Mouse (Mus musculus) yolk sac, embryonic 10.5 days (tissue): Measurements from ENCODE around the gene Arhgef2.
A peak's percentile ranks its signal among the peaks of the same experiment; 100 is the strongest.

Source experiments
- DNase-seq: peaks from one replicate; pipeline ENCODE4 v3.0.0-alpha.2; 2017; ENCODE audit warnings: low spot score

Arhgef2 gene

DNA sequence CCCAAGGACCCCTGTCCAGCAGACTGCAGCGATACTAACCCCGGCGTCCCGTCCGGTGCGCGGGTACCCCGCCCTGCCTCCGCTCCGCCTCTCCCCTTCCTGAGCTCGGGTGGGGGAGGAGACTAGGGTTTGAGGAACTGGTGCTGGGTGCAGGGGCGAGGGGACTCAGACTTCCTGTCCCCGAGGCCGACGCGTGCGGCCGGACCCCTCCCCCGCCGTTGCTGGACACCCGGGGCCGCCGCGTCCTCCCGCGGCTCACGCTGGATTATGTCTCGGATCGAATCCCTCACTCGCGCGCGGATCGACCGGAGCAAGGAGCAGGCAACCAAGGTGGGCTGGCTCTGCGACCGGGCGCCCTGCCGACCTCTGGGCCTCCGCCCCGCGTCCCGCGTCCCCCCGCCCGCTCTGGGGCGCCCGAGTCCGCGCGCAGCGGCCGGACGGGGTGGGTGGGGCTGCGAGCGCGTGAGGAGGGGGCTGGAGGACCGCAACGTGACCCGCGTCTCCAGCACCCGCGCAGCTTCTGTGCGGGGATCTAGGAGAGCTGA, 15.3 kb downstream of the Arhgef2 start:
- DNase-seq = peak; percentile 89

DNA sequence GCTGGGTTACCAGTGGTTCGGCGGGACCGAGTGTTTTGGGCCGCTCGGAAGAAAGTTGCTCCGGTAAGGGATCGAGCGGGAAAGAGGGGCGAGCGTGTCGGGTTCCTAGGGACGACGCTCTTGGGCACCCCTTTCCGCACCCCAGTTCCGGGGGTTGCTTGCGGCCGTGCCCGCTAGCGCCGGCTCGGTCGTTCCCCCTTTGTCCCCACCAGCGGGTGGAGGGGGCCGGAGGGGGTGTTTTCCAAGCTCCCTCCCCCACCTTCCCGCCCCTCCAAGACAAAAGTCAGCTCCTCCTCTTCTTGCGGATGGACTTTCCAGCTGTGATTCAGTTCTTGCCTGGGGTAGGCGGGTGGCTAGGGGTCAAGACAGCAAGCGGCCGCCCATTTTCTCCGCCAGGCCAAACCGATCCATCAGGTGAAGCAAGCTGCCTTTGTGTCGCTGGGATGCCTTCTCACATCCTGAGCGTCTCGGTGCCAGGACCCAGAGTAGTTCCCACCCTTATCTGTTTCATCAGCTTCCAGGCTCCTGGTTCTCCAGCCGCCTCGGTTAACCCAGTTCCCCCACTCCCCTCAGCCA, 15.9 kb downstream of the Arhgef2 start:
- peak; percentile 82 for DNase-seq

DNA sequence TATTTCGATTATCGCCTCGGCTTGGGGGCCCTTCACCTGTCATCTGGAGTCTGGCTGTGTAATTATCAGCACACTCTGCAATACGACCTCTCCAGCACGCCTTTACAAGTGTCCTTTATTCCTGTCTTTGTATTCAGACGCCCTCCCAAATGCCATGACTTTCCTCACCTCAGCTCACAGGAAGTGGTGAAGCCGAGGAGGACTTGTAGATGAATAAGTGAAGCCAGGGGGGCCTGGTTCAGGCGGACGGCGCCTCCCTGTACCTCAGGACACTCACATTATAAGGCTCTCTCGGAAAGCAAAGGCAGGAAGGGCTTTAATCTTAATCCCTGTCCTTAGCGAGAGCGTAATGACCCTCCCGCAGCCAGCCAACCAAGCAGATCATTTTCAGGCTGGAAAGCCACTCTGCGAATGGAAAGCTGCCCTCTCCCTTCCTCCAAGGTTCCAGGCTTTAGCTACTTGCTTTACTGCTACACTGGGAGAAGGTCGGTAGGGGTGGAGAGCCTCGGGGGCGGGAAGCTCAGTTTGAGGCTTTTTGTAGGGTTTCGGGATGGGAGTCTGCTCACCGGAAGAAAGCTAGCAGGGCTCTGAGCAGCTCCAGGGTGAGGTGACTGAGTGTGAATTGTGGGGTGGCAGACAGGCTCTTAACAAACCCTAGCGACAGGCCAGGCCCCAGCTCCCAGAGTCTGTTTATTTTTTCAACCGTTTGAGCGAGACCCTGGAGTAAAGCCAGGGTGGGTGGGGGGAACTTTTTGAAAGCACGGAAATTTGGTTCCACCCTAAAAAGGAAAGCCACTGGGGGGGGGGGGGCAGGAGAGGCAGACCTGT, 16.6 kb downstream of the Arhgef2 start:
- peak; percentile 57 for DNase-seq

DNA sequence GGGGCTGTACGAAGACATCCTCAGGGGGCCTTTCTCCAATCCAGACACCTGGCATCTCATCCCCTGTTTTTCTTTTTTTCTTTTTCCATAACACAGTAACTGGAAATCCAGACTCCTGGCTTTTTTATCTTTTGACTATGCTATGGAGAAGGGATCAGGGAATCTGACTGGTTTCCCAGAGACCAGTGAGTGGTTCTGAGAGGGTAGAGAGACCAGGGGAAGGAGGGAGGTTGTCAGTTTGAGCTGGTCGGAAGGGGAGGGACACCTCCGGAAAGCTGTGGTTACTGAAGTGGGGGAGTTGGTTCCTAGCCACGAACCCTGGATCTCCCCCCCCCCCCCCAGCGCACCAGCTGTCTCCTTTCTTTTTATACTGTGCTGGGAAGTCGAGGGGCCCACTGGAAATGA, 17.2 kb downstream of the Arhgef2 start:
- DNase-seq = peak; percentile 50

DNA sequence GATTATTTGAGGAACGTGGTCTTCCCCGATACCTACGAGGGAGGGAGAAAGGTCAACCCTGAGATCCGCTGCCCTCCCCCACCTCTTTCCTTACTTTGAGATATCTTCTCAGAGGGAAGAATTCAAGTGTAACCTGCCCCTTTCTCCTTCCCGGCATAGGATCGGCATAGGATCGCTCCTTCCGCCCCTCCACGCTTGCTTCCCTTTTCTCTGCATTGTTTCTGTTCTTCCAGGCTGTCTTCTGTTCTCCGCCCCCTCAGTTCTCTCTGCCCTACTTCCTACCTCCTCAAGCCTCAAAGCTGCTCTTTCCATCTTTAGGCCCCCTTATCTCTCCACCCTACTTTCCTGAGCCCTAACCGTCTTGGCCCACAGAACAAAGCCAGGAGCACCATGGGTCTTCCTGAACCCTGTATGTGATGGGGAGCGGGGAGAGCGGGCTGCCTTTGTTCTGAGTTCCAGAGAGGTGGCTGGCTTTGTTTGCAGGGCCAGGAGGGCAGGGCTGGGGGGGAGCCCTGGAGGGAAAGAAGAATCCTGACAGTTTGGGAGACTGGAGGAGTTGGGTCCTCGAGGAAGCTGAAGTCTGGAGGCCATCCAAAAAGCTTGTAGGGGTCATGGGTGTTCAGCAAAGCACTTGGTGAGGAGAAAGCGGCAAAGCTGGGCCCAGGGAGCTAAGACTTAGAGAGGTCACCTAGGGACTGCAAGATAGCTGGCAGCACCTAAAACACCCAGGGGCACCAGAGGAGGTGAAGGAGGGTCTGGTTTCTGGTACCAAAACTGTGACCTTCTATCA, 17.8 kb downstream of the Arhgef2 start:
- DNase-seq = no peak

DNA sequence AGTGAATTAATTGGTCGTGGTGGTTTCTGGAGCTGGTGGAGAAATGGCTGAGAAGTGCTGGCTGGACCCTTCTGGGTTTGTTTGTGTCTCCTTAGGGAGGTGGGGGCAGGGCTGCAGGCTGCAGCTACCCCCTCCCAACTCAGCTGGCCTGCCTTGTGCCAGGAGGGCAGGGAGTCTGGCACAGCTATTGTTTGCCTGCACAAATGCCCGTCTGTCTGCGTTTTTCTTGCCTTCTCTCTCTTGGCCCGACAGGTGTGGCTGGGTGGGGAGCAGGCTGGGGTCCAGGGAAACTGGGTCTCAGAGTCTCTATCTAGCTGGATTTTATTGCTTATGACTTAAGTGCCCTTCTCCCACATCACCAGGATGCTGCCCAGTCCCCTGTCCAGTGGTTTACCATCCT, 18.6 kb downstream of the Arhgef2 start:
- DNase-seq = no peak

DNA sequence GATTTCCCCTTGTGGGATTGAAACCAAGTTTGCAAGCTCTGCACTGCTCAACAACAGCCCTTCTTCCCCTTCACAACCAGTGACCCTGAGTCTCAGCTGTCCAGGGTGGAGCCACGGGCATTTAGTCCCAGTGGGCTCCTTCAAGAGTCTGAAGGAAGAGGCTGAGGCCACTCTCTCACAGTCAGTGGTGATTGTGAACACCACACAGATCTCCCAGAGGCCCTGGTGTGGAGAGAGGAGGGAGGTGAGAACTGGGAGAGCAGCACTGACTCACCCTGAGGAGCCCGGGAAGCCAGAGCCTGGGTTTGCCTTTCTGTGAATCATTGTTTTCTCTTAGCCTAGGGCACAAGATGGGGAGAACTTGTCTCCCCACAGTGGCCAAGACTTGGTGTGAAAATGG, 19.2 kb downstream of the Arhgef2 start:
- no peak for DNase-seq

DNA sequence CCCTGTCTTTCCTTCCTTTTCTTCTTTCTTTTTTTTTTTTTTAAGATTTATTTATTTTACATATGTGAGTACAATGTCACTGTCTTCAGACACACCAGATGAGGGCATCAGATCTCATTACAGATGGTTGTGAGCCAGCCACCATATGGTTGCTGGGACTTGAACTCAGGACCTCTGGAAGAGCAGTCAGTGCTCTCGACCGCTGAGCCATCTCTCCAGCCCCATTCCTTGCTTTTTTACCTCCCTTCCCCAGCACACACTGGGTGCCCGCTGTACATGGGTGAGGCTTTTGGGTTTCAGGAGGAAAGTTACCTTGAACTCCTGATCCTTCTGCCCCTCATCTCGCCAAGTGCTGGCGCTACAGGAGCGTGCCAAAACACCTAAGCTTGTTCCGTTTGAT, 19.8 kb downstream of the Arhgef2 start:
- no peak for DNase-seq

DNA sequence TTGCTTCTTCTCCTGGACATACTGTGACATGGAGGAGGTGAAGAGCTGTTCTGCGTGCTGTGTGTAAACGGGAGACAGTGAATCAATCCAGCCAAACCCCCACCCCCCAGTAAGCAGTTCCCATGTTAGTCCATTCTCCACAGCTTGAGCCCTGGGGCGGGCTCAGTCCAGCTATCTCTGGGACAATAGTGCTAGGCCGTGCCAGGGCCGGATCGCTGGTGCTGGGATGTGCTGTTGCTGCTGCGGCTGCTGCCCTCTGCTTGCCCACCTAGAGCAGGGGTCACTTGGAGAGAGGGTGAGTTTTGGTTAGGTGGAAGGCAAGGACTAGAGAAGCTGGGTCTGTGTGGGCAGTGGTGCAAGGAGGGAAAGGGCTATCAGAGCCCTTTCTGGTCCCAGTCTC, 20.6 kb downstream of the Arhgef2 start:
- no peak for DNase-seq

DNA sequence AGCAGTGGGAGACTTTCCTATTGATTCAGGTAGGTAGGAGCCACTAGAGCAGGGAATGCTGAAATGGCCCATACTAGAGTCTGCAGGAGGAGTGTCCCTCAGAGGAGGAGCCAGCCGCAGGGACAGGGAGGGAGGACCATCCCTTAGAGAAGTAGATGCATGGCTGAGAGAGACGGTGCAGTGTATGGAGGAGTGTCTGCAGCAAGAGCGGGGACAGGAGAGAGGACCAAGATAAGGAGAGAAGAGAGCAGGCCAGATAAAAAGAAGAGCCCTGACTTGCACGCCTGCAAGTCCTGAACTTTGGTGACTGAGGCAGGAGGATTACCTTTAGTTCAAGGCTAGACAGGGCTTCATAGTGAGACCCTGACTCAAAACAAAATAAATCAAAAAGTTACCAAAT, 21.3 kb downstream of the Arhgef2 start:
- no peak for DNase-seq

DNA sequence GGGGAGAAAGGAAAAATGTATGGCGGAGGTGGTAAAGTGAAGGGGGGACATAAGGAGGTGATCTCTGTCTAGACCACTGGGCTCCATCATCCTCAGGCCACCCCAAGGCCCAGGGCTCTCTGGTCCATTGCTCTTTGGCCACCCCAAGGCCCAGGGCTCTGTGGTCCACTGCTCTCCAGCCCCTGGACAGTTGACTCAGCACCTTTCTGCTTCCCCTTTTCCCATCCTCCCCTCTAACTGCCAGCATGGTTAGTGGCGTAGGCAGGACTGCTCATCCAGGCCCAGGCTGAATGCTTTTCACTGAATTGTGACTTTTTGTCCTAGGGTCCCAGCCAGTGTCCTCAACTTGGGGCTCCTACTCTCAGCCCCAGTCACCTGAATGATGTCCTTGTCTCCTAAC, 21.8 kb downstream of the Arhgef2 start:
- DNase-seq = no peak

DNA sequence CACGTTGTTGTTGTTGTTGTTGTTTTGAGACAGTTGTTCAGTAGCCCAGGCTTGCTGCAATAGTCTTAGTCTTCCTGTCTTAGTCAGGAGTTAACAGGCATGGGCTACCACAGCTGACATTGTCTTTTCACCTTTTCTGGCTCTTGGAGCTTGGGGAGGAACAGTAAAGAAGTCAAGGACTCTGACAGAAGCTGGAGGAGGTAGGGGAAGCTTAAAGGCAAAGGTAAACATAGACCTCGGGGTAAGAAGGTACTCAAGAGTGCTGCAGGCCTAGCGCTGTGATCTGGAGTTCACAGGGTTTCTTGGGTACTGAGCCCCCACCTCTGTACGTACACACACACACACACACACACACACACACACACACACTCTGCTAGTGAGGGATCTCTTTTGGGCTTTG, 23.0 kb downstream of the Arhgef2 start:
- no peak for DNase-seq

DNA sequence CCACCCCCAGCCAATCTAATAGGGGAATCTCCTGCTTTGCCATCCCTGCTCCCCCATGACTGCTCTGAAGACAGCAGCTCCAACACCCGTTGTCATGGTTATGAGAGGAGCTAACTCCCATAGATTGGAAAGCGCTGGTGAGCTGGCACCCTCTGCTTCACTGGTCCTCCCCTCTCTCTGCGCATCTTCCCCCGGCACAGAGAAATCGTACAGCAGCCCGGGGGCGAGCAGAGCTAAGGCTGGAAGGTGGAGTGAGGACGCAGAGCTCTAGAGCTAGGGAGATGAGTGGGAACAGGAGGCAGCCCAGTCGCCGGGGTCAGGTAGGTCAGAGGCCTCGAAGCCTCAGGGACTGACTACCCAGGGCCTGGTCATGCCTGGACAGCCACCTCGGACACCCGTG, 23.5 kb downstream of the Arhgef2 start:
- no peak for DNase-seq

DNA sequence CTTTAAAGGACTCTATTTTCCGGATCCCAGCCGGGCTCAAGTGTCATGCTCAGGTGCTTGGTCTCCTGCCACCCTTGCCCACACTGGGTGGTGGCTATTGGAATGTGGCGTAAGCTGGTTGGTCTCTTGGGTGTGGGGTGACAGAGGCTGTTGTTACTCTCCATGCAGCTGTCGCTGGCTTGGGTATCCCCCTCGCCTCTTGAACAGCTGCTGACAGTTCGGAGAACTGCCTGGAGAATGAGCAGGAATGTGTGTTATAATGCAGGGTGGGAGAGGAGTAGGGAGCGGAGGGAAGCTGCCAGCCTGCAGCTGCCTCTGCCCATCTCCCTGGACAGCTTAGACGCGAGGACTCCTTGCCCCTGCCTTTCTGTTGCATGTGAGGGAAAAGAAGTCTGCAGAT, 24.3 kb downstream of the Arhgef2 start:
- DNase-seq = no peak

DNA sequence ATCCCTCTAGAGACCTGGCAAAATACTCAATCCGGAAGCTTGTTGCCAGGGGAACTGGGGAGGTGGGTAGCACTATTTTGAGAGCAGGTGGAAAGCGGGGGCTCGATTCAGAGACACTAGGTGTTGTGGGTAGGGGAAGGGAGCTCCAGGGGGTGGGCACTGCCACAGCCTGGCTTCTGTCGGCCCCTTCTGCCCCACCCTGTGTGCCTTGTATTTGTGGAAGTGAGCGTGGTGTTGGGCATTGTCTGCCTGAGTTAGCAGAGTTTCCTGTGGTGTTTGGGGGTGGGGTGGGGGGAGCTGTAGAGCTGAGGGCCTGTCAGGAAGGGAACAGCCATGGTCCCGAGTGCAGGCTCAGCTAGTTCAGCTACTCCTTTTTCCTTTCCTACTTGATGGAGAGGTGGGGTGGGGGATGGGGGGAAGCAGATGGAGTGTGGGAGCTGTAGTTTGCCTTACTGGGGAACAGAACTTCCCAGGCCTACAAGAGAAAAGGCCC, 25.1 kb downstream of the Arhgef2 start:
- no peak for DNase-seq

DNA sequence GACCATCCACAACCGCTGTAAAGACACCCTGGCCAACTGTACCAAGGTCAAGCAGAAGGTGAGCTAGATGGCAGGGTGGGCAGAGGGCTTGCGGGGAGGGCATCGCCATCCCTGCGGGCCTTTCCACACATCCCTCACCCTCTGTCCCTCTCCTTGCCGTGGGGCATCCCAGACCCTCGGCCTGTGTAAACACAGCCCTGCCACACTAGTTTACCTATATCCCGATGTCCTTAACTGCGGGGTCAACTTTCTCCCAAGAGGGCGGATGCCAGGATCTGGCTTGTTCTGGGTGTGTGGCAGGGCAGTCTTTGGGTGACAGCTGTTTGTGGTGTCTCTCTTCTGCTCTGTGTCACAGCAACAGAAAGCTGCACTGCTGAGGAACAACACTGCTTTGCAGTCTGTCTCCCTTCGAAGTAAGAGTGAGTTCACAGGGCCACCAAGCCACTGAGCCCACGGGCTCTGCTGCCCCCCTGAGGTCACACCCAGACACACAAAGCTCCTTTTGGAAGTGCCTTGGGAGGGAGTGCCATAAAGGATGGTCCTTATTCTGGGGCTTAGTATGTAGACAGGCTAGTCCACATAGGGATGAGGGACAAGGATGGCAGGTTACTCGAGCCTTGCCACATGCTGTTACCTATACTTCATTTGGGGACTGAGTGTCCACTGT, 26.3 kb downstream of the Arhgef2 start:
- DNase-seq = no peak

DNA sequence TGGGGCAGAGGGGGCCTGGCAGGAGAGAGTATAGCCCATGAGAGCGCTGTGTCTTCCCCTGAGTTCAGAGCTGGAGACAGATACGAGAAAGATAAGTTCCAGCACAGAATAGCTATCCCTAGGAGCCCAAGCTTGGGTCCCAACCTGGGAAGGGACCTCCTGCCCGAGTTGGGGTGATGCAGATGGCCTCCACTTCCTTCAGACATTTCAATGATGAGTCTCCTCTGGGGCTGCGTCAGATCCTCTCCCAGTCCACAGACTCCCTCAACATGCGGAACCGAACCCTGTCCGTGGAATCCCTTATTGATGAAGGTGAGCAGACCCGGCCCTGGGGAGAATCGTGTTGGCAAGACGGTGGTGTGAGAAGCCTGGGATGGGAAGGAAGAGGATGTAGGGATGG, 27.3 kb downstream of the Arhgef2 start:
- no peak for DNase-seq

DNA sequence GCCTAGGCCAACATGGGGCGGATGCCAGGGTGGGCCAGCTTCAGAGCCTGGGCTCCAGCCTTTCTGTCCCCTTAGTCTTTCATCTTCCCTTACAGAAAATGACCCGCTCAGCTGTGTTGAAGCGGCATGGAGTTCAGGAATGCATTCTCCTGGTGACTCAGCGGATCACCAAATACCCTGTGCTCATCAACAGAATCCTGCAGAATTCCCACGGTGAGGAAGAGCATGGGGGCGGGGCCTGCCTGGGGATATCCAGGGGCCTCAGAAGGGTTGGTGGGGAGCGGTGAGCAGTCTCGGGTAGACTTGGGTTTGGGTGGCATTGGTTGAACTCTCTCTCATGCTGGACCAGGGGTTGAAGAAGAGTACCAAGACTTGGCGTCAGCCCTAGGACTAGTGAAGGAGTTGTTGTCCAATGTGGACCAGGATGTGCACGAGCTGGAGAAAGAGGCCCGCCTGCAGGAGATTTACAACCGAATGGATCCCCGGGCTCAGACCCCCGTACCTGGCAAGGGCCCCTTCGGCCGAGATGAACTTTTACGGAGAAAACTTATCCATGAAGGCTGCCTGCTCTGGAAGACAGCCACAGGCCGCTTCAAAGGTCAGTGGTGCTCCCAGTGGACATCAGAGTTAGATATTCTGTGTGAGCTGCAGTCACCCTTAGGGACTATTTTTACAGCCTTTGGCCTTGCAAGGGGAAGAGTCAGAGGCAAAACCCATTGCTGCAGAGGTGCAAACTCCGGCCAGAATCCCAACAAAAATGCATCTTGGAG, 29.9 kb downstream of the Arhgef2 start:
- DNase-seq = no peak

DNA sequence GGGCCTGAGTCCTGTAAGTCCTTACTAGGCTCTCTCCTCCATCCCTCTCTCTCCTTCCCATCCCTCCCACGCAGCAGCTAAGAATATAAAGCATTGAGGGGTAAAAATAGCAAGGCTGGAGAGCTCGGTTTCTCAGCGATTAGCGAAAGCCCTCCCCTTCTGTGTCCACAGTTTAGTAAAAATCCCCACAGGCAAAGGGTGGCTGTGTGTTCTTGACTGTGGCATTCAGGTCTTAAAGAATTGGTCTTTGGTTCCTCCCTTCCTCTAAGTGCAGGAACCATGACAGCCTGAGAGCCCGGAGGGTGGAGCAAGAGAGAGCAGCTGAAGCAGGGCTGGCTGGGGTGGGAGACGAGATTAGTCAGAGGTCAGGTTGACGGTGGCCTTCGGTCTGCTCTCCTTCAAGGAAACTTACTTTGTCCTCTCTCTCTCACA, 30.8 kb downstream of the Arhgef2 start:
- no peak for DNase-seq

DNA sequence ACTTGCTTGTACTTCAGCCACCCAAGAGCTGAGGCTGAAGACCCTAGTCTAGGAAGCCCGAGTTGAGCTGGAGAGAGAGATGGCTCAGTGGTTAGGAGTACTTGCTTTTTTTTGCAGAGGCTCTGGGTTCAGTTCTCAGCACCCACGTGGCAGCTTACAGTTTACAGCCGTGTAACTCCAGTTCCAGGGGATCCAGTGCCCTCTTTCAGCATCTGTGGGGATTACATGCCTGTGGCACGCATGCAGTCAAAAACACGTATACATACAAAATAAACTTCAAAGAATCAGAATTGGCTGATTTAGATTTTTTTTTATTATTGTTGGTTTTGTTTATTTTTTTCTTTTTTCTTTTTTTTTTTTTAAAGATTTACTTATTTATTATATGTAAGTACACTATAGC, 31.4 kb downstream of the Arhgef2 start:
- DNase-seq = no peak

DNA sequence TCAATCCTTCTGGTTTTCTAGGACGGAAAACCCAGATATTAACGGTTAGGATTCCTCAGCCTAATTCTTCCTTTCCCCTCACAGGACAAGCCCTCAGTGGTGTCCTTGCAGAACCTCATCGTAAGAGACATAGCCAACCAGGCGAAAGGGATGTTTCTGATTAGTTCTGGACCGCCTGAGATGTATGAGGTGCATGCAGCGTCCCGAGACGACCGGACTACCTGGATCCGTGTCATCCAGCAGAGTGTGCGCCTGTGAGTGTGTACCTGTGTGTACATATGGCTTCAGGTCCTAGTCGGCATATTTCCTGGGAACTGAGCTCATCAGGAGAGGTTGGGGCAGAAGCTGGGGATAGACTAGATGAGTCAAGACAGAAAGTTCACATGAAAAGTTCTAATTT, 33.5 kb downstream of the Arhgef2 start:
- no peak for DNase-seq
